Mouse (Mus musculus): ENCODE measurements around the gene Trim50.
"Not testable (repeated sequence)": the region's sequence is repeated elsewhere in the genome, so short reads cannot be mapped to it uniquely, and the experiment has no call there.

The Trim50 gene

DNA sequence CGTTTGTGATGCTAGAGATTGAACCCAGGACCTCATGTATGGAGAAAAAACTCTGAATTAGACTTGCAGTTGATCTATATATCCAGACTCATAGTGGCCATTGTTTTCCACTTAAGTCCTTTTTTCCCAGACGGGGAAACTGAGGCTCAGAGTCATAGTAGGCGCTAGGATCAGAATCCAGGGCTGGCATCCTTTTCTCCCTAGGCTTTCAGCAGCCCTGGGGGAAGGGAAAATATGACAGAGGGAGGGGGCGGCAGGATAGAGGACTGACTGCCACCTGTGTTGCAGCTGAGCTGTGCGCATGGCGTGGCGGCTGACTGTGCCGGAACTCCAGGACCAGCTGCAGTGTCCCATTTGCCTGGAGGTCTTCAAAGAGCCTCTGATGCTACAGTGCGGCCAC is at the start of gene Trim50:
Gene Trim50 (plus strand): TSS at position 301 of the 400 bp plus-strand sequence.
- no peak for DNase-seq (ENCODE audit: low spot score in 2 of 2)

DNA sequence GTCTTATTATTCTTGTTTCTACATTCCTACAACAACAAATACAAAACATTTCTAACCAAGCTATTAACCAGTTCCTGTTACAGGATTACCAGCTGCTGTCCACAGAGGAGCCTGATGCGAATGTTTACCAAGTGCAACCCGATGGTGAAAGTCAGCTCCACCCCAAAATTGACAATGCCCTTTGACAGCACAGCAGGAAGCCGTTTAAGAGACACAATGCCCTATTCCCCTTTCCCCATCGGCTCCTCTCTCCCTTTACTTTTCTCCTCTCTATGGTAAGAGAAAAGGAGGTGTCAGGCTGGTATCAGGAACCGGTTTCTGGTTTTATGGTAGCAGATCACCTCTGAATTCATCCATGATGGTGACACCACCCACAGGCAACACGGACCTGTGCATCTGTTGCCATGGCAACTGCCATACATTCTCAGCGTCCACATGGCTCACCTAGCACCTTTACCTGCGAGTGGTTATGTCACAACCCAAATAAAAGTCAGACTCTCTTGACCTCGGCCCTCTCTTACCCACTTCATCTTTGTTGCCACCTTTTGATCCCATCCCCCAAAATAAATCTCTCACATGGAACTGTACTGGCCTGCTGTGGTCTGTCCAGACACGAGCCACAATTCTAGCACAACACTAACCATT is 46.7 kb upstream of the Trim50 start:
- DNase-seq (ENCODE audit: low spot score in 2 of 2), result no peak

DNA sequence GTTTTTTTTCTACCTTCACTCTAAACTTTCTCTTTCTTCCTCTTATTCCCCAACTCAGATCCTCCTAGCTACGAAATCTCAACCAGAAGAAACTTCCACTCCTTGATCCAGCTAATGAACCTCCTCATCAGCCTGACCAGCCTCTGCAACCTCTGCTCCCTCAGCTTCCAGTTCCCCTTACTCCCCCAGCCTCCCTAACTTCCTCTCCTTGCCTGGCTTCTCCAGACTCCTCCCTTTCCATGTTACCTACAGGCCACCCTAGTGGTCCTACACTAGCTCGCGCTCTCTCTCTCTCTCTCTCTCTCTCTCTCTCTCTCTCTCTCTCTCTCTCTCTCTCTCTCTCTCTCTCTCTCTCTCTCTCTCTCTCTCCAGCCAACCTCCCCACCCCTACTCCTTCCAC is 36.9 kb upstream of the Trim50 start:
- DNase-seq (ENCODE audit: low spot score in 2 of 2), result no peak

DNA sequence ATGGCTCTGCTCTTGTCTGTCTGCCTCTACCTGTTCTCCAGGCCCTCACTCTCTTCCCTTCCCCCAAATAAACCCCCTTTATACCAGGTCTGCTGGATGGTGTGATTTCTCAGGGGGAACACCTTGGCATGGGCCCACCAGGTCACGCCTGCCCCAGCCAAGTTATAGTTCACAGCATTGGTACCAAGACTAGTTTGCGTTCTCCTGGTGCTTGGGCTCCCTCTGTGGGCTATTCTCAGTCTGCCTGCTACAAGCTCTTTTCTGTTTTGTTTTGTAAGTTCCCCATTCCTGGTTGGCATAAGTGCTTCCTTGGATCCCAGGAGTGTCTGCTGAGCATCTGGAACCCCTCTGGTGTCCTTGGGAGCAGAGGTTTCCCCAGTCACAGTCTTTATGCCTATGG is 33.2 kb upstream of the Trim50 start:
- DNase-seq (ENCODE audit: low spot score in 2 of 2), result no peak

DNA sequence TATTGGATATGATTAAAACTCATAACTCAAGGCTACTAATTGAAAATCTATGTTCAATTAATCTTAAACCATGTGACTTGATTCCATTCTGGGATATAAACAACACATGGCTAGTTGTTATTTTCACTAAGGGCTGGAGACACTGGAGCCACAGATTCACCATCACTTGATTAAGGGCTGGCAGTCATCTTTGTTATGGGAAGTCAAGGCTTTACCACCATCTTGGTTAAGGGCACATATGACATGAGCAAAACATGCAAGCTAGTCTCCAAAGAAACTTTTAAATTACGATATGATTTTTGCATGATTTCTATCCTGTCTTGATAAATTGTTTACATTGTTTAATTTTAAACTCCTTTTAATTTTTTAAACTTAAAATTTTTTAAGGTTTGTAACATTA is 30.9 kb upstream of the Trim50 start:
- no peak for DNase-seq (ENCODE audit: low spot score in 2 of 2)

DNA sequence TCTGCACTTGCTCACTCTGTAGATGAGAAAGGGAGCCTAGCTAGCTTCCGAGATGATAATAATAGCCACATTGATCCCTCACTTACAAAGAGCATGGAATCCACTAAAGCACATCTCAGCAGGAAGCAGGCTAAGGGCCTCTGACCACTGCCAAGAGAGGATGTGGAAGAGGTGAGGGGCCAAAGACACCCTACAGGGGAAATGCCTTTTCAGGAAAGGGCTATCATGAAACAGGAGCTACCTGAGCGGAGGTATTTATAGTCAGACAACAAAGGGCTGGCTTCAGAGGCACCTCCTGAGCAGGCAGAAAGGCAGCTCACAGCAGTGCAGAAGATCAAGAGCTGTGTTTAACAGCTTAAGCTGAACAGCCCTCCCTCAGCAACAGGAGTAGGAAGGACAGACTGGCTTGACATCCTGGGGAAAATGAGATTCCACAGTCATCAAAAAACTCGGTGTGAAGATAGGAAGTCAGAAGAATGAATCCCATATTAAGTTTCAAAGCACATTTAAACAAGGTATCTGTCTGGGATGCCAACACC is 26.9 kb upstream of the Trim50 start:
- DNase-seq (ENCODE audit: low spot score in 2 of 2), result no peak

DNA sequence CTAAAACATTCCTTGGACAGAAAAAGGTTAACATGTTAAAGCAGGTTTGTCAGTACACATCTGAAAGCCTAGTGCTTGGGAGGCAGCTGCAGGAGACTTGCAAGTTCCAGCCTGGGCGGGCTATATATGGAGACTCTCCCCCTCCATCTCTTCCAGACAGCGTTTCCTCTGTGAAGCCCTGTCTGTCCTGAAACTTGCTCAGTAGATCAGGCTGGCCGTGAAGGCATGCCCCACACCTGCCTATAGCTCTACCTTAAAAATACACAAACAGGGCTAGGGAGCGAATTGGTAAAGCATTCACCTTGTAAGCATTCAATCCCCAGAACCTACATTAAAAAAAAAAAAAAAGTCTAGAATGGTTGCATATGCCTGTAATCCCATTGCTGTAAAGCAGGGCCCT is 23.6 kb upstream of the Trim50 start:
- DNase-seq (ENCODE audit: low spot score in 2 of 2), result no peak

DNA sequence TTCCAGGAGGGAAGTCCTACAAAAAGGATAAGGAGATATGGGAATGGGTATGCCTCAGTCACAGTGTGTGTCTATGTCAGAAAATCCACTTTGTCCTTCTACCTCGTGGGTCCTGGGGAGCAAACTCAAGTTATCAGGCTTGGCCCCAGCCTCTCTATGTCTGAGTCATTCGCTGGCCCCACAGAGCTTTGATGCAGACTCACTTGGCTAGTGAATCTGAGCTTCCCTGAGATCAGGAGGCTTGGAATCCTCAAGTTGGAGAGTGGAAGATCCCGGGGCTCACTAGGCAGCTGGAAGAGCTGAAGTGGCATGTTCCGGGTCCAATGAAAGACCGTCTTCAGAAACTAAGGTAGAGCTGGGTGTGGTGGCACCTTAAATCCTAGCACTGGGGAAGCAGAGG is 22.9 kb upstream of the Trim50 start:
- DNase-seq (ENCODE audit: low spot score in 2 of 2), result no peak

DNA sequence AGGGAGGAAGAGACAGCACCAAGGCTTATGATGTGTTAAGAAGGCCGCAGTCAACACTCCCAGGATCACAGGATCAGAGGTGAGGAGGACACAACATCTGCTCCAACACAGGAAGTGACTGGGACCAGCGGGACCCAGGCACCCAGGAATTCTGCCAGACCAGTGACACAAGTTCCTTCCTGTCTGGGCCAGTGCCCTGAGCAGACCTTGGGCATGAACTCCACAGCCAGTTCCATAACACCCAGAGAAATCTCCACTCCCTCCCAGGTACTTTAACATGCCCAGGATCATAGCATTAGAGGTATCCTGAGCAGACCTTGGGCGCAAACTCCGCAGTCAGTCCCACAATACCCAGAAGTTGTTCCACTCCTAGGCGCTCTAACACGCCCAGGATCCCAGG is 21.9 kb upstream of the Trim50 start:
- DNase-seq (ENCODE audit: low spot score in 2 of 2), result no peak

DNA sequence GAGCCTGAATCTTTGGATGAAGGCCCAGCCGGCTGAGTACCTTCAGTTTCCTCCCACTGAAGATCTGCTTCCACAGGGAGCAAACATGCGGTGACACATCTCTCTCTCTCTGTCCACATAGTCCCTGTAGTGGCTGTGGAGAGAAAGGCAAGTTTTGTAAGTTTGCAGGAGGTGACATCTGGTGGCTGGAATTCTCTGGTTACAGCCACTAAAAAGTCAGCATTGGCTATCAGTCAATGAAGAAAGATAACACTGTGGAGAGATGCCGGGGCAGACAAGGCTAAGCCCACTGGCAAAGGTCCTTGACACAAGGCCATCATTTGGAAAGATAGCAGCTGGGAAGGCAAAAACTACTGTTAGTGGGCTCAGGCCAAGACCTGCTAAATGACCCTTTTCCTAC is 15.5 kb upstream of the Trim50 start:
- DNase-seq (ENCODE audit: low spot score in 2 of 2), result no peak

DNA sequence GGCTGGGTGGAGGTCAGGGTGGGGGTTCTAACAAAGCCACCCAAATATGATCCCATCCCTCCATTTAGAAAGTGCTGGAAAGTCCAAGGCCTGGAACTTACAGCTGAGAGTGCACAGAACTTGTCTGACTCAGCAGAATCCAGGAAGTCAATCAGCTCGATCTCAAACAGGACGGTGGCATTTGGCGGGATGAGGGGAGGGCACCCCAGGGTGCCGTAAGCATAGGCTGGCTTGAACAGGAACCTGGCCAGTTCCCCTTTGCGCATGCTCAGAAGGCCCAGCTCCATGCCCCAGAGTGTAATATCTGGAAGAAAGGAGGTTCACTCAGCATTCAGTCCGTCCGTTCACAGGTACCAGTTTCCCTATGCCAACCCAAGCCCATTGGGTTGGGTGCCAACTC is 7.1 kb upstream of the Trim50 start:
- no peak for DNase-seq (ENCODE audit: low spot score in 2 of 2)

DNA sequence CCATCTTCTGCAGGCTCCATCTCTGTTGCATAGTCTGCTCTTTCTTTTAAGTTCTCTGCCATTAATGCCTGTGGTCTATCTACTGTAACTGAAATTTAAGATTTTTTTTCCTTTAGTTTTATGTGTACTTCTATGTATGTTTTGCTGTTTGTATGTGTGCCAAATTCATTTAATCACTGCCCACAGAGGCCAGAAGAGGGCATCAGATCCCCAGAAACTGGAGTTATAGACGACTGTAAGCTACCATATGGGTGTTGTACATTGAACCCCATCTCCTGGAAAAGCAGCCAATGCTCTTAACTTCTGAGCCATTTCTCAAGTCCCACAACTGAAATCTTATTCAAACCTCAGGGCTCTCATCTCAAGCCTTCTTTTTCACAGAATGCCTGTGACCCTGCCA is 6.7 kb upstream of the Trim50 start:
- DNase-seq (ENCODE audit: low spot score in 2 of 2), result no peak

DNA sequence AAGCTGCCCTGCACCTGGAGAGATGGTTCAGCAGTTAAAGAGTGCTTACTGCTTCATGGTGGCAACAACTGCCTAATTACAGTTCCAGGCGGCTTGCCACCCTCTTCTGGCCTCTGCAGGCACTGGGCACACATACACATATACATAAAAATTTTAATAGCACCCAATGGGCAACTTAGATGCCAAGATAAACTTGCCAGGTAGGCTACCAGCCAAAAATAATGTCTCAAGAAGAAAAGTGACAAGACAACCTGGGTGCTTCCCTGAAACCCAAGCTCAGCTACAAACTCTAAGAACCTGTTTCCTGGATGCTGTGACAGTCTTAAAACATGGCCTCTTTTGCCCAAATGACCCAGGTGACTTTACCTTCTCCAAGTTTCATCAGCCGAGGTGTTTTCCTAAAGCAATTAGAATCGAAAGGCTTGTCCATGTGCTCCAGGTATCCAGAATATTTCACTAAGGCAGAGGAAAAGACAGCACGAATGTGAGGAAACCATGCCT is 5.5 kb upstream of the Trim50 start:
- no peak for DNase-seq (ENCODE audit: low spot score in 2 of 2)

DNA sequence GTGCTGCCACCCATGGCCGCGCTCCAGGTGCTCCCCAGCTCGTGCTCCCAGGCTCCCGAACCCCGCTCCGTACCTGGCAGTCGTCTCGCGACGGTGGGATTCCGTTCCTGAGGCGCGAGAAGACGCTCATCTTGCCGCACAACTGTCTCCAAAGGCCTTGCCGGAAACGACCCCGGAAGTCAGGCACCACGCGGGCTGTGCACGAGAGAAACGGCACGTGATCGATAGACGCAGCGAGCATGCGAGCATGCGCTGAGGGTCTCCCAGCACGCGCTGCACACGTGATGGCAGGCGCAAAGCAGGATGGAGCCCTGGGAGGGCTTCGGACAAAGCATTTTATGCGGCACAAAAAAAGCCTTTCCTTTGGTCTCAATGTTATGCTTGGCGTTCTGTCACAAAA is 3.2 kb upstream of the Trim50 start, which contains the start of gene Fkbp6:
Gene Fkbp6 (minus strand): TSS at position 183 of the 400 bp plus-strand sequence.
- DNase-seq (ENCODE audit: low spot score in 2 of 2), result no peak

DNA sequence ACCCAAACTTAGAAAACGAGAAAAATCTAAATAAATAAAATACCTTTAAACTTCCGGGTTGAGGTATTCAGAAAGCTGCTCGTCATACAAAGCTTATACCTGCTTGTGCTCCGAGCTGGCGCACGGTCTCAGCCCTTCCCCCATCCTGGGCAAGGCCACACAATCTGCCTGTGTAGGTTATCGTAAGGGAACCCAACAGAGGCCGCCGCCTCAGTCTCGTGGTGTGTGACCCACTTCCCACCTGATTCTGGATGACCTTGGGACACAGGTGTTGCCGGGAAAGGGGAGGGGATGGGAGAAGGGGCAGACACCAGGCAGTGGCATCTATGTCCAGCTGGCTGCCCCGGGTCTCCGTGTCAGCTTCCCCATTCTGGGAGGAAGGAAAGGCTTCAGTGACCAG is 1.5 kb upstream of the Trim50 start:
- DNase-seq (ENCODE audit: low spot score in 2 of 2), result no peak

DNA sequence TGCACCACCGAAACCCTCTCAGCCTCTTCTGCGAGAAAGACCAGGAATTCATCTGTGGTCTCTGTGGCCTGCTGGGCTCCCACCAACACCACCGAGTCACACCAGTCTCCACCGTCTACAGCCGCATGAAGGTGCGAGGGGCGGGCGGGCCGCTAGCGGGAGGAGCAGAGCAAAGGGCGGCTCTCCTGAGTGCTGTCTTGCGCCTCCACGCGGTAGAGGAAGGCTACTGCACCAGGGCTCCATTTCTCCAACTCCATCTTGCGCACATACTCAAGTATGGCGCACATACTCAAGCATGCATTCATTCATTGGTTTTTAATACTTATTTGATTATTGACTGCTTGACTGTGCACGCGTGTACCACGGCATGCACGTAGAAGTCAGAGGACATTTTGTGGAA is 469 bp downstream of the Trim50 start:
- no peak for DNase-seq (ENCODE audit: low spot score in 2 of 2)

DNA sequence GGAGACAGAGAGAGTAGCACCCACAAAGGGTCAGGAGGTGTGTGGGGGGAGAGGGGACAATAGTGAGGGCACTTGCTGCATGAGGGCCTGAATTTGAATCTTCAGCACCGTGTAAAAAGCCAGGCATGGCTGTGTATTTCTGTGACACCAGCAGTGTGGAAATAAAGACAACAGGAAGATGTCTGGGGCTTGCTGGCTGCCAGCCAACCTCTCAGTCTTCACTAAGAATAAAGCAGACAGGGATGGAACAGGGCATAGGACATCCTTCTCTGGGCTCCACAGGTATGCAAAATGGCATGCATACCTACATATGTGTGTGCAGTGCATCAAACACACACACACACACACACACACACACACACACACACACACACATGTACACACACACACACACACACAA is 3.0 kb downstream of the Trim50 start:
- no peak for DNase-seq (ENCODE audit: low spot score in 2 of 2)

DNA sequence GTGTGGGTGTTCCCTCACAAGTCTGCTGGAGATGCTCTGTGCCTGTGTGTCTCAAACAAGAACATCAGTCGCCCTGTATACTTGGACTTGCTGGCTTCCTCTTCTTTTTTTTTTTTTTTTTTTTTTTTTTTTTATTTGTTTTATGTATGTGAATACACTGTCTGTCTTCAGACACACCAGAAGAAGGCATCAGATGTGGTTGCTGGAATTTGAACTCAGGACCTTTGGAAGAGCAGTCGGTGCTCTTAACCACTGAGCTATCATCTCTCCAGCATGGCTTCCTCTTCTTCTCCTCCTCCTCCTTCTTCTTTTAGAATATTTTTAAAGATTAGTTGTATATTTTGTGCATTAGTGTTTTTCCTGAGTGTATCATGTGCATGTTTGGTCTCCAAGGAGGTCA is 4.5 kb downstream of the Trim50 start:
- DNase-seq (ENCODE audit: low spot score in 2 of 2), result peak; percentile 32 to 39

DNA sequence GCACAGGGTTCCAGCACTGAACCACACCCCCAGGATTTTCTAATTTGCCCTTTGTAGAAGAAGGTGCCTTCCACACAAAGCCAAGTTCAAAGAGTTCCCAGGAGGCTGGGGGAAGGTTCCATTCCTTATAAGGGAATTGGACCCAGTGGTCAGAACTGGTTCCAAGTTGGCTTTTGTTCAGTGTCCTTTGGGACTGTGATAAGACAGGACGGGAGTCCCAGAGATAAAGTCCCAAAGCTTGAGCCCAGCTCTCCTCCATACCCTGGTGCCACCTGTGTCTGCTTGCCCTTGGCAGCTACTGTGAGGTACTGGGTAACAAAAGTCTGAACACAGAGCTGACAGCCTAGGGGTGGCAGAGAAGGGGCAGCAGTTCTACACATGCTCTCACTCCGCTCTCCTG is 6.7 kb downstream of the Trim50 start:
- no peak for DNase-seq (ENCODE audit: low spot score in 2 of 2)

DNA sequence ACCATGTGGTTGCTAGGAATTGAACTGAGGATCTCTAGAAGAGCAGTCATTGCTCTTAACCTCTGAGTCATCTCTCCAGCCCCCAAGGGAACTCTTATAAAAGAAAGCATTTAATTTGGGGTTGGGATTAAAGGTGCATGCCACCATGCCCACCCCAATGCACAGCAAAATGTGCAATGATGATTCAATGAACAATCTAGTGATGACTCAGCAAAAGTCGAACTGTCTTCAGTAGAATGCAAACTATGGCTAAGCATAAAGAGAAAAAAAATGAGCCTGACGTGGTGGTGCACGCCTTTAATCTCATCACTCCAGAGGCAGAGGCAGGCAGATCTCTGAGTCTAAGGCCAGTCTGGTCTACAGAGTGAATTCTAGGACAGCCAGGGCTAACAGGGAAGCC is 9.5 kb downstream of the Trim50 start:
- no peak for DNase-seq (ENCODE audit: low spot score in 2 of 2)

DNA sequence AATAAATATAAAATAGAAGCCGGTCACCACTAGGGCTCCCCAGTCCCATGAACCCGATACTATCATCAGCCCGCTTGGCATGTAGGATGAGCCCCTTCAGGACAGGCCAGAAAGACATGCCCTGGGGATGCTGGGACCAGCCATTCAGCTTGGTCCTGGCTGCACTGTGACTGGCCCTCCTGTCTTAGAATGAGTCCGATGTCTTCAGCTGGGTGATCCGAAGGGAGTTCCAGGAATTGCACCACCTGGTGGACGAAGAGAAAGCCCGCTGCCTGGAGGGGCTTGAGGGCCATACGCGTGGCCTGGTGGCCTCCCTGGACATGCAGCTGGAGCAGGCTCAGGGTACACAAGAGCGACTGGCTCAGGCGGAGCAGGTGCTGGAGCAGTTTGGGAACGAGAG is 10.4 kb downstream of the Trim50 start:
- DNase-seq (ENCODE audit: low spot score in 2 of 2), result no peak

DNA sequence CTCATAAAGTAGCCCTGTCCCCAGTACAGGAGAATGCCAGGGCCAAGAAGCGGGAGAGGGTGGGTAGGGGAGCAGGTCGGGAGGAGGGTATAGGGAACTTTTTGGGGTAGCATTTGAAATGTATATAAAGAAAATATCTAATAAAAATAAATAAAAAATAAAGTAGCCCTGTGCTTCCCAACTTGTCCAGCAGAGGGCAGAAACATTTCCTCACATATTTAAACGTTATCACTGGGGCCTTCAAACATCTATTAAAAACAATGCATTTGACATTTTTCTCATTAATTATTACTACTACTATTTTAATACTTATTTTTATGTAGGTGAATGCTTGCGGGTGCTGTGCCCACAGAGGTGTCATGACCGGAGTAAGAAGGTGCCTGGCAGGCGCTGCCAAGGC is 14.7 kb downstream of the Trim50 start:
- no peak for DNase-seq (ENCODE audit: low spot score in 2 of 2)

DNA sequence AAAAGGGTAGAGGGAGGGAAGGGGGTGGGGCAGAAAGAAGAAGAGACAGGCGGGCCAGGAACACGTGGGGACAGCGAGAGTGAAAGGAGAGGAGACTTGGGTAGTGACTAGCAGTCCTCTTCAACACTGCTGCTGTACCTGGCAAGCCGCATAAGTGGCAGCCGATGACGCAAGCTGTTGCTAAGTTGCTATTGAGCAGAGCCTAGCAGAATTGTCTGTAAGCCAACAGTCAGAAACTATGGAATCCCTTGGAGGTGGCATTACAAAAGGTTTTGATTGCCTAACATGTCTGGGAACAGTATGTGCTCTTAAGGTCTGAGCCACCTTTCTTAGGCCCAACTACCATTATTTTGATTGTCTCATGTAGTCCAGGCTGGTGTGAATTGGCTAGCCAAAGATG is 15.2 kb downstream of the Trim50 start:
- DNase-seq (ENCODE audit: low spot score in 2 of 2), result no peak

DNA sequence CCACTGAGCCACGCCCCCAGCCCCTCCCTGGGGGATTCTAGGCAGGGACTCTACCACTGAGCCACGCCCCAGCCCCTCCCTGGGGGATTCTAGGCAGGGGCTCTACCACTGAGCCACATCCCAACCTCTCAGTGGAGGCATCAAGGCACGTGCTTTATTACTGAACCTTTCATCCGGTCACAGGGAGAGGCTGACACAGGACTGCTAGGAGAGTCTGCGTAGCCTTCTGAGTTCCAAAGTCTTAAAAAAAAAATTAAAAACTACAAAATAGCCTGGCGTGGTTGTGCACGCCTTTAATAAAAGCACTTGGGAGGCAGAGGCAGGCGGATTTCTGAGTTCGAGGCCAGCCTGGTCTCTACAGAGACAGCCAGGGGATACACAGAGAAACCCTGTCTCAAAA is 16.1 kb downstream of the Trim50 start:
- not testable (repeated sequence) for DNase-seq (ENCODE audit: low spot score in 2 of 2)

All from spleen, postnatal 14 days (tissue).